Mouse (Mus musculus): ENCODE measurements around the gene Zmiz1.

DNA sequence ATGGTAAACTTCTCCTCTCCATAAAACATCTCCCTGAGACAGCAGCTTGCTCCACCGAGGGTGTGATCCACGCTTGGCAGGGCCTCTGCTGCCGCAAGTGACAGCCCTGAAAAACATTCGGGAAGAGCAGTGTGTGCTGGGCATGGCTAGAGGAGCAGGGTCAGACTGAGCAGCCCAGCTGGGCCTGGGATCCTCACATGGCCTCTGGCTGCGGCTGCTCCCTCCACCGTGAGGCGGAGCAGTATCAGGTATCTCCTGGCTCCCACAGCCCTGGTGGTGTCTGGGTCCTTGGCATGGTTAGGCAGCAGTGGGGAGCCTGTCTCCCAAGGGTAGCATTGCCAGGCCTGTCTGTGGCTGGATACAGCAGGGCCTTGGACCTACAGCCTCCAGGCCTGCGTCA, 38.6 kb downstream of the Zmiz1 start:
- TF ChIP-seq POLR2A (IDR thresholded peaks at IDR 0.05; ENCODE audit: borderline replicate concordance, insufficient read depth, low read length) (no peak), CTCF (IDR thresholded peaks at IDR 0.05; ENCODE audit: borderline replicate concordance, insufficient read depth, low read depth, low read length) (no peak)

All from cerebellum, adult 2 months (tissue).